Comparison of ENCODE assay signal across 11 mouse cellular contexts in genomic region chr10:60028979-60029378, GRCm38 (mm10). TPM values are rescaled to one million over a fixed set of nuclear protein-coding genes. Genes with fewer than 3 reads are reported as not detected.
DNase-seq lines count a peak whose midpoint lies in the region; ATAC-seq and TF ChIP-seq lines count a peak whose summit lies in the region.
"Had no signal": no experiment of that assay in that cellular context is flagged by ENCODE, and none has a peak within 500 bp of the region (broad histone marks: within the 10 kb centered on the region; RNA-seq: fewer than 3 reads in every experiment).

No protein-coding gene starts in this region.

- CTCF ChIA-PET in Patski (lab: Charles Lee), result interaction anchor here (1.3 to 4.0 kb wide), 2 partner anchors 37 to 41 kb away, joined by 3 to 15 read pairs; no protein-coding TSS in a partner anchor

- peaks cover 29% of the 10 kb centered on the region for H3K4me1 ChIP-seq in embryonic facial prominence, embryonic 12.5 days
- peaks cover 45% of the 10 kb centered on the region for H3K4me1 ChIP-seq in embryonic facial prominence, embryonic 10.5 days
- peaks cover 27% of the 10 kb centered on the region for H3K4me1 ChIP-seq in intestine, embryonic 16.5 days (ENCODE audit: control insufficient read depth, insufficient read depth, low read length)
- peaks cover 63% of the 10 kb centered on the region for H3K4me1 ChIP-seq in limb, embryonic 13.5 days

- 64% methylated on average over 7 of the region's 7 CpGs for WGBS in embryonic facial prominence, embryonic 12.5 days
- 78% methylated on average over 7 of the region's 7 CpGs for WGBS in embryonic facial prominence, embryonic 10.5 days
- WGBS in intestine, embryonic 16.5 days, result 57% methylated on average over 7 of the region's 7 CpGs
- 40% methylated on average over 7 of the region's 7 CpGs for WGBS in limb, embryonic 13.5 days

- H3K27me3 ChIP-seq in embryonic facial prominence, embryonic 12.5 days, result no peaks in the 10 kb centered on the region
- no peaks in the 10 kb centered on the region for H3K27me3 ChIP-seq in embryonic facial prominence, embryonic 10.5 days (replicated peaks; ENCODE audit: low read depth, poor library complexity, severe bottlenecking)
- H3K27me3 ChIP-seq in Patski, result no peaks in the 10 kb centered on the region
- no peaks in the 10 kb centered on the region for H3K27me3 ChIP-seq in intestine, embryonic 16.5 days (replicated peaks; ENCODE audit: control insufficient read depth, insufficient read depth, low read length)
- H3K27me3 ChIP-seq in limb, embryonic 13.5 days, result no peaks in the 10 kb centered on the region
- H3K27me3 ChIP-seq: limb, embryonic 15.5 days had no signal

- no peak for DNase-seq in embryonic facial prominence, embryonic 10.5 days (ENCODE audit: low spot score)
- DNase-seq in Patski (ENCODE audit: low read depth, low spot score), result peak; percentile 80
- DNase-seq in layer of hippocampus, adult 2 months (ENCODE audit: low spot score in 2 of 2), result no peak
- no peak for DNase-seq in thymus, postnatal 25 days
- no peak for DNase-seq in heart, postnatal 4 days
- DNase-seq: cerebellum, adult 9-10 months; right cerebral cortex, postnatal 14 days had no signal

- POLR2A ChIA-PET in Patski (lab: Charles Lee), result no interaction called here

- in situ Hi-C loops in Patski (cut with MboI; ENCODE audit: low pct_unique_long_range_greater_than_20kb), result no loop called here

- H3K4me2 ChIP-seq in embryonic facial prominence, embryonic 12.5 days (replicated peaks), result no peak overlapping the region
- no peak overlapping the region for H3K4me2 ChIP-seq in intestine, embryonic 16.5 days (ENCODE audit: low read depth, low read length)
- H3K4me2 ChIP-seq in limb, embryonic 13.5 days (replicated peaks), result no peak overlapping the region
- H3K4me2 ChIP-seq: limb, embryonic 15.5 days had no signal

- no peak overlapping the region for H3K9ac ChIP-seq in embryonic facial prominence, embryonic 12.5 days
- H3K9ac ChIP-seq in intestine, embryonic 16.5 days (ENCODE audit: low read depth, low read length), result no peak overlapping the region
- no peak overlapping the region for H3K9ac ChIP-seq in limb, embryonic 13.5 days
- H3K9ac ChIP-seq: limb, embryonic 15.5 days had no signal

- H3K4me3 ChIP-seq in embryonic facial prominence, embryonic 12.5 days, result no peak overlapping the region
- no peak overlapping the region for H3K4me3 ChIP-seq in embryonic facial prominence, embryonic 10.5 days
- no peak overlapping the region for H3K4me3 ChIP-seq in intestine, embryonic 16.5 days (ENCODE audit: low read length)
- H3K4me3 ChIP-seq in limb, embryonic 13.5 days, result no peak overlapping the region
- H3K4me3 ChIP-seq in layer of hippocampus, adult 2 months, result no peak overlapping the region
- H3K4me3 ChIP-seq: limb, embryonic 15.5 days had no signal

- H3K27ac ChIP-seq in embryonic facial prominence, embryonic 12.5 days, result 0 out of 2 replicates have a peak overlapping the region, but pooled peaks have one; percentile 3
- H3K27ac ChIP-seq in embryonic facial prominence, embryonic 10.5 days (replicated peaks), result no peak overlapping the region
- peak overlapping the region; percentile 78 for H3K27ac ChIP-seq in intestine, embryonic 16.5 days (ENCODE audit: low read length)
- H3K27ac ChIP-seq in limb, embryonic 13.5 days, result peak overlapping the region; percentile 79; the same call in 1 of the 2 replicates
- H3K27ac ChIP-seq in layer of hippocampus, adult 2 months, result no peak overlapping the region; the same call in 1 of the 2 replicates
- H3K27ac ChIP-seq: limb, embryonic 15.5 days had no signal

- ATAC-seq in embryonic facial prominence, embryonic 12.5 days (ENCODE audit: insufficient number of reproducible peaks, insufficient read depth, low FRiP score, low TSS enrichment), result no peak
- ATAC-seq in Patski, result peak; percentile 34
- ATAC-seq in intestine, embryonic 16.5 days, result no peak
- no peak for ATAC-seq in limb, embryonic 13.5 days (ENCODE audit: low FRiP score, low read depth)

- no peaks in the 10 kb centered on the region for H3K36me3 ChIP-seq in embryonic facial prominence, embryonic 12.5 days
- peaks cover 4% of the 10 kb centered on the region; the same call in 1 of the 2 replicates for H3K36me3 ChIP-seq in embryonic facial prominence, embryonic 10.5 days (replicated peaks)
- H3K36me3 ChIP-seq in intestine, embryonic 16.5 days (ENCODE audit: control insufficient read depth, insufficient read depth, low read length), result no peaks in the 10 kb centered on the region
- 0 out of 2 replicates have a peak, but pooled peaks cover under 1% of the 10 kb centered on the region for H3K36me3 ChIP-seq in limb, embryonic 13.5 days
- H3K36me3 ChIP-seq: limb, embryonic 15.5 days had no signal

- TF ChIP-seq CTCF in Patski (IDR thresholded peaks at IDR 0.05), result no peak
- TF ChIP-seq CTCF in layer of hippocampus, adult 2 months (conservative IDR thresholded peaks at IDR 0.05), result no peak

- no peaks in the 10 kb centered on the region for H3K9me3 ChIP-seq in embryonic facial prominence, embryonic 12.5 days
- H3K9me3 ChIP-seq in embryonic facial prominence, embryonic 10.5 days, result no peaks in the 10 kb centered on the region
- no peaks in the 10 kb centered on the region for H3K9me3 ChIP-seq in intestine, embryonic 16.5 days (ENCODE audit: control insufficient read depth, low read length)
- no peaks in the 10 kb centered on the region for H3K9me3 ChIP-seq in limb, embryonic 13.5 days
- H3K9me3 ChIP-seq: limb, embryonic 15.5 days had no signal

RNA-seq across cellular contexts. Expression of gene Anapc16, which starts 26.0 kb away (rescaled TPM):
- 125 TPM in 2 replicates for polyA plus RNA-seq in embryonic facial prominence, embryonic 12.5 days (2016; fragmentation: Nextera tagmentation; extraction: Ambion mirVana)
- 104 and 109 TPM in 2 replicates for polyA plus RNA-seq in embryonic facial prominence, embryonic 10.5 days (2016; fragmentation: Nextera tagmentation; extraction: Ambion mirVana)
- polyA plus RNA-seq in Patski (2021), result 67.8 TPM
- 94.0 and 97.8 TPM in 2 replicates for polyA plus RNA-seq in intestine, embryonic 16.5 days (2015; fragmentation: Nextera tagmentation; extraction: Ambion mirVana)
- polyA plus RNA-seq in limb, embryonic 13.5 days (2015; fragmentation: Nextera tagmentation; extraction: Ambion mirVana), result 128 and 133 TPM in 2 replicates
- 10 to 100 TPM; 64.8 to 71.4 TPM for total RNA-seq in layer of hippocampus, adult 2 months (2021)
- 10 to 100 TPM; 70.5 to 73.5 TPM for total RNA-seq in heart, postnatal 4 days (2021)

RNA-seq across cellular contexts. Expression of gene Ascc1, which starts 26.4 kb away (rescaled TPM):
- polyA plus RNA-seq in embryonic facial prominence, embryonic 12.5 days (2016; fragmentation: Nextera tagmentation; extraction: Ambion mirVana), result 41.8 and 41.9 TPM in 2 replicates
- 35.8 and 41.8 TPM in 2 replicates for polyA plus RNA-seq in embryonic facial prominence, embryonic 10.5 days (2016; fragmentation: Nextera tagmentation; extraction: Ambion mirVana)
- polyA plus RNA-seq in Patski (2021), result 34.4 TPM
- 47.2 and 47.3 TPM in 2 replicates for polyA plus RNA-seq in intestine, embryonic 16.5 days (2015; fragmentation: Nextera tagmentation; extraction: Ambion mirVana)
- polyA plus RNA-seq in limb, embryonic 13.5 days (2015; fragmentation: Nextera tagmentation; extraction: Ambion mirVana), result 44.9 and 46.0 TPM in 2 replicates
- total RNA-seq in layer of hippocampus, adult 2 months (2021), result 10 to 100 TPM; 15.3 to 17.2 TPM
- total RNA-seq in heart, postnatal 4 days (2021), result 10 to 100 TPM; 20.2 to 22.0 TPM

Comparison
In these comparisons a context has a peak if more than half of its experiments do, and no peak if none do; other contexts are left out.
1. H3K27ac ChIP-seq: peak in embryonic facial prominence, embryonic 12.5 days (single experiment), intestine, embryonic 16.5 days (single experiment) and limb, embryonic 13.5 days (single experiment); none in embryonic facial prominence, embryonic 10.5 days (single experiment) and layer of hippocampus, adult 2 months (single experiment).